Mouse (Mus musculus): ENCODE data around the gene Plekhh3. TPM values are rescaled to one million over a fixed set of nuclear protein-coding genes. Genes with fewer than 3 reads are reported as not detected.
"Not testable (repeated sequence)": the region's sequence is repeated elsewhere in the genome, so short reads cannot be mapped to it uniquely, and the experiment has no call there.

The Plekhh3 gene
- polyA plus RNA-seq, 1 experiment from 2014 or later: 9.3 TPM

GRCm38 (mm10) chr11:101137000-101137399 lies 34.2 kb downstream of the Plekhh3 start:
- Histone ChIP-seq H3K4me3 (ENCODE audit: low read length) (no peak overlapping the region), H3K9ac (ENCODE audit: low read depth, low read length) (no peak overlapping the region), H3K27ac (ENCODE audit: low read depth, low read length) (no peak overlapping the region), H3K4me2 (ENCODE audit: low read length) (no peak overlapping the region), H3K36me3 (ENCODE audit: control insufficient read depth, insufficient read depth, low read length) (no peaks in the 10 kb centered on the region), H3K4me1 (ENCODE audit: control insufficient read depth, insufficient read depth, low read depth, low read length) (peaks cover 3% of the 10 kb centered on the region; the same call in 1 of the 2 replicates), H3K9me3 (ENCODE audit: control insufficient read depth, low read length) (no peaks in the 10 kb centered on the region), H3K27me3 (replicated peaks; ENCODE audit: control insufficient read depth, insufficient read depth, low read length) (no peaks in the 10 kb centered on the region)
- WGBS: 81% methylated on average over 7 of the region's 7 CpGs
- no peak for ATAC-seq

- Histone ChIP-seq H3K36me3 (ENCODE audit: control insufficient read depth, insufficient read depth, low read length) (no peaks in the 10 kb centered on the region), H3K4me2 (ENCODE audit: low read length) (no peak overlapping the region), H3K27ac (ENCODE audit: low read depth, low read length) (no peak overlapping the region), H3K9ac (ENCODE audit: low read depth, low read length) (no peak overlapping the region), H3K9me3 (ENCODE audit: control insufficient read depth, low read length) (no peaks in the 10 kb centered on the region), H3K27me3 (replicated peaks; ENCODE audit: control insufficient read depth, insufficient read depth, low read length) (no peaks in the 10 kb centered on the region), H3K4me3 (ENCODE audit: low read length) (no peak overlapping the region), H3K4me1 (ENCODE audit: control insufficient read depth, insufficient read depth, low read depth, low read length) (no peaks in the 10 kb centered on the region)
- WGBS: 82% methylated on average over 13 of the region's 13 CpGs
- ATAC-seq: no peak
These were observed 36.8 kb downstream of the Plekhh3 start for GRCm38 (mm10) chr11:101134217-101134865.

- 80% methylated on average over 12 of the region's 12 CpGs for WGBS
- Histone ChIP-seq H3K27ac (ENCODE audit: low read depth, low read length) (no peak overlapping the region), H3K27me3 (replicated peaks; ENCODE audit: control insufficient read depth, insufficient read depth, low read length) (no peaks in the 10 kb centered on the region), H3K4me3 (ENCODE audit: low read length) (no peak overlapping the region), H3K4me1 (ENCODE audit: control insufficient read depth, insufficient read depth, low read depth, low read length) (no peaks in the 10 kb centered on the region), H3K36me3 (ENCODE audit: control insufficient read depth, insufficient read depth, low read length) (no peaks in the 10 kb centered on the region), H3K4me2 (ENCODE audit: low read length) (no peak overlapping the region), H3K9me3 (ENCODE audit: control insufficient read depth, low read length) (no peaks in the 10 kb centered on the region), H3K9ac (ENCODE audit: low read depth, low read length) (no peak overlapping the region)
- ATAC-seq: no peak
These were observed 38.1 kb downstream of the Plekhh3 start for GRCm38 (mm10) chr11:101133037-101133436.

- Histone ChIP-seq H3K4me3 (ENCODE audit: low read length) (no peak overlapping the region), H3K4me1 (ENCODE audit: control insufficient read depth, insufficient read depth, low read depth, low read length) (no peaks in the 10 kb centered on the region), H3K9me3 (ENCODE audit: control insufficient read depth, low read length) (no peaks in the 10 kb centered on the region), H3K27ac (ENCODE audit: low read depth, low read length) (no peak overlapping the region), H3K36me3 (ENCODE audit: control insufficient read depth, insufficient read depth, low read length) (peaks cover 2% of the 10 kb centered on the region), H3K4me2 (ENCODE audit: low read length) (no peak overlapping the region), H3K27me3 (replicated peaks; ENCODE audit: control insufficient read depth, insufficient read depth, low read length) (no peaks in the 10 kb centered on the region), H3K9ac (ENCODE audit: low read depth, low read length) (no peak overlapping the region)
- WGBS: 87% methylated on average over 6 of the region's 6 CpGs
- no peak for ATAC-seq
These were observed 39.5 kb downstream of the Plekhh3 start for GRCm38 (mm10) chr11:101131701-101132100.

- Histone ChIP-seq H3K9me3 (ENCODE audit: control insufficient read depth, low read length) (no peaks in the 10 kb centered on the region), H3K36me3 (ENCODE audit: control insufficient read depth, insufficient read depth, low read length) (peaks cover 8% of the 10 kb centered on the region), H3K9ac (ENCODE audit: low read depth, low read length) (no peak overlapping the region), H3K4me2 (ENCODE audit: low read length) (no peak overlapping the region), H3K27ac (ENCODE audit: low read depth, low read length) (no peak overlapping the region), H3K4me3 (ENCODE audit: low read length) (no peak overlapping the region), H3K4me1 (ENCODE audit: control insufficient read depth, insufficient read depth, low read depth, low read length) (no peaks in the 10 kb centered on the region), H3K27me3 (replicated peaks; ENCODE audit: control insufficient read depth, insufficient read depth, low read length) (no peaks in the 10 kb centered on the region)
- ATAC-seq: no peak
- WGBS: 79% methylated on average over 2 of the region's 2 CpGs
These were observed 40.0 kb downstream of the Plekhh3 start for GRCm38 (mm10) chr11:101131187-101131586.

GRCm38 (mm10) chr11:101130056-101130756 lies 40.9 kb downstream of the Plekhh3 start:
- H3K9me3 ChIP-seq (ENCODE audit: control insufficient read depth, low read length): no peaks in the 10 kb centered on the region
- H3K4me3 ChIP-seq (ENCODE audit: low read length): no peak overlapping the region
- H3K9ac ChIP-seq (ENCODE audit: low read depth, low read length): no peak overlapping the region
- no peaks in the 10 kb centered on the region for H3K4me1 ChIP-seq (ENCODE audit: control insufficient read depth, insufficient read depth, low read depth, low read length)
- H3K27me3 ChIP-seq (replicated peaks; ENCODE audit: control insufficient read depth, insufficient read depth, low read length): no peaks in the 10 kb centered on the region
- ATAC-seq: no peak
- no peak overlapping the region for H3K27ac ChIP-seq (ENCODE audit: low read depth, low read length)
- peaks cover 12% of the 10 kb centered on the region for H3K36me3 ChIP-seq (ENCODE audit: control insufficient read depth, insufficient read depth, low read length)
- no peak overlapping the region for H3K4me2 ChIP-seq (ENCODE audit: low read length)
- 53% methylated on average over 18 of the region's 18 CpGs for WGBS

- Histone ChIP-seq H3K36me3 (ENCODE audit: control insufficient read depth, insufficient read depth, low read length) (peaks cover 12% of the 10 kb centered on the region), H3K4me2 (ENCODE audit: low read length) (no peak overlapping the region), H3K27me3 (replicated peaks; ENCODE audit: control insufficient read depth, insufficient read depth, low read length) (no peaks in the 10 kb centered on the region), H3K27ac (ENCODE audit: low read depth, low read length) (no peak overlapping the region), H3K4me1 (ENCODE audit: control insufficient read depth, insufficient read depth, low read depth, low read length) (no peaks in the 10 kb centered on the region), H3K4me3 (ENCODE audit: low read length) (no peak overlapping the region), H3K9me3 (ENCODE audit: control insufficient read depth, low read length) (no peaks in the 10 kb centered on the region), H3K9ac (ENCODE audit: low read depth, low read length) (no peak overlapping the region)
- 89% methylated on average over 11 of the region's 11 CpGs for WGBS
- no peak for ATAC-seq
These were observed 42.1 kb downstream of the Plekhh3 start for GRCm38 (mm10) chr11:101128996-101129577.

- Histone ChIP-seq H3K27ac (ENCODE audit: low read depth, low read length) (no peak overlapping the region), H3K4me2 (ENCODE audit: low read length) (no peak overlapping the region), H3K27me3 (replicated peaks; ENCODE audit: control insufficient read depth, insufficient read depth, low read length) (no peaks in the 10 kb centered on the region), H3K9me3 (ENCODE audit: control insufficient read depth, low read length) (no peaks in the 10 kb centered on the region), H3K9ac (ENCODE audit: low read depth, low read length) (no peak overlapping the region), H3K4me3 (ENCODE audit: low read length) (no peak overlapping the region), H3K36me3 (ENCODE audit: control insufficient read depth, insufficient read depth, low read length) (peaks cover 12% of the 10 kb centered on the region), H3K4me1 (ENCODE audit: control insufficient read depth, insufficient read depth, low read depth, low read length) (no peaks in the 10 kb centered on the region)
- no peak for ATAC-seq
- 100% methylated on average over 1 of the region's 1 CpGs for WGBS
These were observed 44.1 kb downstream of the Plekhh3 start for GRCm38 (mm10) chr11:101127075-101127474.

GRCm38 (mm10) chr11:101125008-101125407 lies 46.1 kb downstream of the Plekhh3 start:
- not testable (repeated sequence) for H3K9ac ChIP-seq (ENCODE audit: low read depth, low read length); H3K4me3 ChIP-seq (ENCODE audit: low read length); H3K27me3 ChIP-seq (replicated peaks; ENCODE audit: control insufficient read depth, insufficient read depth, low read length); H3K4me1 ChIP-seq (ENCODE audit: control insufficient read depth, insufficient read depth, low read depth, low read length); ATAC-seq; H3K4me2 ChIP-seq (ENCODE audit: low read length); H3K27ac ChIP-seq (ENCODE audit: low read depth, low read length); H3K9me3 ChIP-seq (ENCODE audit: control insufficient read depth, low read length)
- H3K36me3 ChIP-seq (ENCODE audit: control insufficient read depth, insufficient read depth, low read length): peaks cover 12% of the 10 kb centered on the region
- 100% methylated on average over 6 of the region's 9 CpGs for WGBS

All from hindbrain, embryonic 16.5 days (tissue).